ENCODE assay signal across 24 mouse cellular contexts in the genomic region with DNA sequence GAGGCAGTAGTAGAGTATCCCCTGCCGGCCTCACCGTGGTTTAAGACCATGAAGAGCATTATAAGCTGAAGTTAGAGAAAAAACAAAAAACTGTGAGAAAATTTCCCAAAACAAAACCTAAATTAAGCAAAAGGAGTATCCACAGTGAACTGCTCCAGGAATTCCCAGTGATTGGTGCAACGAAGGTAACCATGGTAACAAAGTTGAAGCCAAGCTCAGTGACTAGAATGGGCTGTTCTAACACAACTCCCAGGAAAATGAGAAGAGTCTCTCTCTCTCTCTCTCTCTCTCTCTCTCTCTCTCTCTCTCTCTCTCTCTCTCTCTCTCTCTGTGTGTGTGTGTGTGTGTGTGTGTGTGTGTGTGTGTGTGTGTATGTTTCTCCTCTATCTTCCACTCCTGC.
DNase-seq lines count a peak whose midpoint lies in the region; ATAC-seq lines count a peak whose summit lies in the region.
"Had no signal": no experiment of that assay in that cellular context is flagged by ENCODE, and none has a peak within 500 bp of the region (broad histone marks: within the 10 kb centered on the region; RNA-seq: fewer than 3 reads in every experiment).

No protein-coding gene starts in this region.

- ATAC-seq in frontal cortex, adult (ENCODE audit: low TSS enrichment): peak; percentile 90
- ATAC-seq in midbrain, embryonic 14.5 days (ENCODE audit: low FRiP score, low TSS enrichment): no peak
- ATAC-seq in inflammation-experienced regulatory T-cells, adult 6 months: no peak
- ATAC-seq: liver, embryonic 12.5 days had no signal

- WGBS in midbrain, embryonic 14.5 days: 8% methylated on average over 3 of the region's 3 CpGs
- 33% methylated on average over 3 of the region's 3 CpGs for WGBS in midbrain, embryonic 10.5 days

- H3K4me3 ChIP-seq in midbrain, embryonic 14.5 days (replicated peaks; ENCODE audit: low read depth, low read length): no peak overlapping the region
- H3K4me3 ChIP-seq in midbrain, embryonic 10.5 days: no peak overlapping the region
- H3K4me3 ChIP-seq: embryonic facial prominence, embryonic 12.5 days; heart, embryonic 15.5 days; hindbrain, embryonic 15.5 days; kidney, embryonic 15.5 days; limb, embryonic 13.5 days; liver, embryonic 12.5 days; myocyte; neural tube, embryonic 13.5 days had no signal

- H3K9ac ChIP-seq in midbrain, embryonic 14.5 days (replicated peaks; ENCODE audit: low read length): no peak overlapping the region
- H3K9ac ChIP-seq: embryonic facial prominence, embryonic 12.5 days; heart, embryonic 15.5 days; hindbrain, embryonic 15.5 days; kidney, embryonic 15.5 days; limb, embryonic 13.5 days; liver, embryonic 12.5 days; neural tube, embryonic 13.5 days had no signal

- H3K27ac ChIP-seq in midbrain, embryonic 14.5 days (replicated peaks; ENCODE audit: low read depth, low read length): no peak overlapping the region
- H3K27ac ChIP-seq in midbrain, embryonic 10.5 days (replicated peaks): no peak overlapping the region
- H3K27ac ChIP-seq: embryonic facial prominence, embryonic 12.5 days; heart, embryonic 15.5 days; hindbrain, embryonic 15.5 days; kidney, embryonic 15.5 days; limb, embryonic 13.5 days; liver, embryonic 12.5 days; neural tube, embryonic 13.5 days had no signal

- DNase-seq in frontal cortex, postnatal 25 days (ENCODE audit: low spot score in 2 of 2): no peak
- DNase-seq in midbrain, embryonic 14.5 days: peak; percentile 57
- no peak for DNase-seq in midbrain, embryonic 10.5 days (ENCODE audit: low spot score)
- DNase-seq in brain, adult 2 months (ENCODE audit: low read depth, low spot score): peak; percentile 48
- peak; percentile 26 for DNase-seq in retina, embryonic 14.5 days (ENCODE audit: low spot score)
- DNase-seq in urinary bladder, adult 18-20 months (ENCODE audit: low spot score in 2 of 2): no peak
- DNase-seq: adrenal gland, postnatal 14 days; cerebellum, adult 11 months; cerebellum, adult 9-11 months; heart, postnatal 36 days; kidney, adult 11 months; kidney, postnatal 36 days; lung, adult 18-20 months; right cerebral cortex, postnatal 14 days had no signal

- H3K9me3 ChIP-seq in midbrain, embryonic 14.5 days (ENCODE audit: control insufficient read depth, low read length): no peaks in the 10 kb centered on the region
- H3K9me3 ChIP-seq in midbrain, embryonic 10.5 days (replicated peaks): no peaks in the 10 kb centered on the region
- H3K9me3 ChIP-seq: embryonic facial prominence, embryonic 12.5 days; heart, embryonic 15.5 days; hindbrain, embryonic 15.5 days; kidney, embryonic 15.5 days; limb, embryonic 13.5 days; liver, embryonic 12.5 days; neural tube, embryonic 13.5 days had no signal

- no peak overlapping the region for H3K4me2 ChIP-seq in midbrain, embryonic 14.5 days (ENCODE audit: low read length)
- H3K4me2 ChIP-seq: embryonic facial prominence, embryonic 12.5 days; heart, embryonic 15.5 days; hindbrain, embryonic 15.5 days; kidney, embryonic 15.5 days; limb, embryonic 13.5 days; liver, embryonic 12.5 days; neural tube, embryonic 13.5 days had no signal

- H3K36me3 ChIP-seq in midbrain, embryonic 14.5 days (ENCODE audit: control insufficient read depth, insufficient read depth, low read length): no peaks in the 10 kb centered on the region
- no peaks in the 10 kb centered on the region for H3K36me3 ChIP-seq in midbrain, embryonic 10.5 days
- H3K36me3 ChIP-seq: embryonic facial prominence, embryonic 12.5 days; heart, embryonic 15.5 days; hindbrain, embryonic 15.5 days; kidney, embryonic 15.5 days; limb, embryonic 13.5 days; liver, embryonic 12.5 days; neural tube, embryonic 13.5 days had no signal

- H3K4me1 ChIP-seq in midbrain, embryonic 14.5 days (ENCODE audit: control insufficient read depth, insufficient read depth, low read length): peaks cover 8% of the 10 kb centered on the region; the same call in 1 of the 2 replicates
- peaks cover 22% of the 10 kb centered on the region for H3K4me1 ChIP-seq in midbrain, embryonic 10.5 days
- H3K4me1 ChIP-seq: kidney, embryonic 15.5 days; liver, embryonic 12.5 days had no signal

- H3K27me3 ChIP-seq in midbrain, embryonic 14.5 days (ENCODE audit: control insufficient read depth, insufficient read depth, low read length): no peaks in the 10 kb centered on the region
- H3K27me3 ChIP-seq in midbrain, embryonic 10.5 days (ENCODE audit: low read depth, poor library complexity, severe bottlenecking): no peaks in the 10 kb centered on the region
- H3K27me3 ChIP-seq: embryonic facial prominence, embryonic 12.5 days; heart, embryonic 15.5 days; hindbrain, embryonic 15.5 days; kidney, embryonic 15.5 days; limb, embryonic 13.5 days; liver, embryonic 12.5 days; neural tube, embryonic 13.5 days had no signal

Comparison
In these comparisons a context has a peak if more than half of its experiments do, and no peak if none do; other contexts are left out.
1. DNase-seq: peak in midbrain, embryonic 14.5 days (single experiment), brain, adult 2 months (single experiment) and retina, embryonic 14.5 days (single experiment); none in frontal cortex, postnatal 25 days (0 of 2), midbrain, embryonic 10.5 days (single experiment) and urinary bladder, adult 18-20 months (0 of 2).